Mouse (Mus musculus) heart, adult 8-10 months (tissue): ENCODE data around the gene Por. TPM values are rescaled to one million over a fixed set of nuclear protein-coding genes. Genes with fewer than 3 reads are reported as not detected.

Source experiments
- DNase-seq: peaks from one replicate; pipeline ENCODE4 v3.0.0; 2022; ENCODE audit warnings: low spot score
- total RNA-seq, 4 experiments: library from RNA; stranded (reverse); gene quantifications; 2 replicates each; pipeline ENCODE4 v1.2.4; 2022

Por gene
- total RNA-seq, 4 experiments from 2014 or later: 71.5 to 84.8 (median 75.1) TPM

DNA sequence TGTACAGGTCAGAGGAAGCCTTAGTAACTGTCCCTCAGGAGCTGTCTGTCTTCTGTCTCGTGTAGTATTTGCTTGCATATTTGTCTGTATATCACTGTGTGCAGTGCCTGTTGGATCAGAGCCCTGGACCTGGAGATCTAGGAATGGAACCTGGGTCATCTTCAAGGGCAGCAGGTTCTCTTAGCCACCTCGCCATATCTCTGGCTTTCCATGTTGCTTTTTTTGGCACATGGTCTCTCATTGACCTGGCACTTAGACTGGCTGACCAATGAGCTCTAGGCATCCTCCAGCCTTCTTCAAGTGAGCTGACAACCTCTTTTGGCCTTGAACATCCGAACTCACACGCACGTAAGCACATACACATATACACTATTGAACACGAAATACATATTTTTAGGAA, 32.4 kb downstream of the Por start:
- DNase-seq: no peak

DNA sequence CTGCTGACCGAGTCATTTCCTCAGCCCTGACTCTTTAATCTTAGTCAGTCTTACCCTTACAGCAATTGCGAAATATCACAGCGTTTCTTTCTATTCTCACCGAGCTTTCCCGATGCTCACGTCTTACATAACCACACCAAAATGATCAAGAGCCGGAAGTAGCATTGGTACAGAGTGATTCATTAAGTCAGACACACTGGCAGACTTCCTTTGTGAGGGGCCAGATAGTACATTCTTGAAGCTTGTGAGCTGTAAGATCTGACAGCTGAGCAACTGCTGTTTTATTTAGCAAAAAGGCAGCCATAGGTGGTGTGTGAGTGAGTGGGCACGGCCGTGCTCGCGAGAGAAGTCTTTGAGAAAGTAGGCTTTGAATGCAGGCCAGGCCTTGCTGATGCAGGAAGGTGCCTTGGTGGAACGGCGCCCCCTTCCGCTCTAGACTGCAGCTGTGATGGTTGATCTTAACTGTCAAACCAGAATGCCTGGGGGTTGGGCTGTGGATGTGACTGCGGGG, 32.9 kb downstream of the Por start:
- peak; percentile 67 for DNase-seq

- no peak for DNase-seq
Observed at GRCm38 (mm10) chr5:135703431-135703830, 33.6 kb downstream of the Por start.

- DNase-seq: no peak
Observed at GRCm38 (mm10) chr5:135705383-135705782, 35.5 kb downstream of the Por start.

DNA sequence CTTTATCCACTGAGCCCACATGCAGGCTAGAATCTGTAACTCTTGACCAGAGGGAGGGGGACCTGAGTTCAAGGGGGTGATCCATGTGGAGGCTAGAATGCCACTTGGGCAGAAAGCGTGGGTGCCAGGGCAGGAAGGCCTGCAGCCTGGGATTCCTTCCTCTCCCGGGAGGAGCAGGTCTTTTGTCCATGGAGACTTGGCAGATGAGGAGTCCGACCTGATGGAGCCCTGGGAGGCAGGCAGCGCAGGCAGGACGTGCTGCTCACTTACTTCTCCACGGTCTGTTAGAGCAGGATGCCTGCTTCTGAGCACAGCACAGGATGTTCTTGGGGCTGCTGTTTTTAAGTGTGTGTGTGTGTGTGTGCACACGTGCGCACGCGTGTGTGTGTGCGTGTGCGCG, 37.2 kb downstream of the Por start:
- no peak for DNase-seq

GRCm38 (mm10) chr5:135707855-135708254, 38.0 kb downstream of the Por start:
- peak; percentile 75 for DNase-seq

DNA sequence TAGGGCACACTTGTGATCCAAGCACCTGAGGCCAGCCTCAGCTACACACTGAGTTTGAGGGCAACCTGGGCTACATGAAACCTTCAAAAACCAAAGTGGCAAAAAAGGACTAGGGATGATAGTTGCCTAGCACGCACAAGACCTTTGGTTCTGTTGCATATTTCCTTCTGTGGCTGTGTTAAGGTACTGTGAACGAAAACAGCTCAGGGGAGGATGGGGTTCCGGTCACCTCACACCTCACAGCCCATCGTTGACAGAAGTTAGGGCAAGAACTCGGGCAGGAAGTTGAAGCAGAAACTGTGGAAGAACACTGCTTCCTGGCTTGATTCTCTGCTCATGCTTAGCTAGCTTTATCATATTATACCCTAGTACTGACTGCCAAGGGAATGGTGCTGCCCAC, 39.9 kb downstream of the Por start:
- no peak for DNase-seq

GRCm38 (mm10) chr5:135710599-135711214, 40.9 kb downstream of the Por start:
- DNase-seq: peak; percentile 61

DNA sequence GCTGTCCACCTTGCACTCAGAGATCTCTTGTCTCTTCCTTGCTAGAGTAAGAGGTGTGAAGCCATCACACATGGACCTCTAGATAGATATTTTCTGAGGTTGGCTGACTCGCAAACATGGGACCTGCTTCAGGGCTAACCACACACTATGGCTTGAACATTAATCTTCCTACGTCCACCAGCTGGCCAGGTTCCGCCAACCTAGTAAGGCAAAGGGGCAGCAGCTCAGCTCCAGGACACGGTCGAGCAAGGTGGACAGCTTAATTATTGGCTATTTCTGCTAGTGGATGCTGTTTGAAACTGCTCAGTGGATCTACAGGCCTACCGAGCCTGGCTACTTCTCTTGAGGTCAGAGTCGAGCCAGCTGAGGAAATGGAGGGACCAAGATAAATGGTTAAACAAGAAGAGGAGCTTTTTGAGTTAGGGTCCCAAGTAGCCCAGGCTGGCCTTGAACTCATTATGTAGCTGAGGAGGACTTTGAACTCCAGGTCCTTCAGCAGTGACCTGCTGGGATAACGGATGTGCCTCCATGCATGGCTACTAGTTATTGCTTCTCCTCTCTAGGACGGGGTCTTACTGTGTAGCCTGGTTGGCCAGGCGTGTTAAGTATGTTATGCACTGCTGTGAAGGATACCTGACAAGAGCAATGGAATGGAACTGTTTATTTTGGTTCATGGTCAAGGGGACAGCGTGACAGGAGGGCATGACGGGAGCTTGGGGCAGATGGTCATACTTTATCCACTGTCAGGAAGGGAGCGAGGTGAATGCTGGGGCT, 41.9 kb downstream of the Por start:
- DNase-seq: no peak

DNA sequence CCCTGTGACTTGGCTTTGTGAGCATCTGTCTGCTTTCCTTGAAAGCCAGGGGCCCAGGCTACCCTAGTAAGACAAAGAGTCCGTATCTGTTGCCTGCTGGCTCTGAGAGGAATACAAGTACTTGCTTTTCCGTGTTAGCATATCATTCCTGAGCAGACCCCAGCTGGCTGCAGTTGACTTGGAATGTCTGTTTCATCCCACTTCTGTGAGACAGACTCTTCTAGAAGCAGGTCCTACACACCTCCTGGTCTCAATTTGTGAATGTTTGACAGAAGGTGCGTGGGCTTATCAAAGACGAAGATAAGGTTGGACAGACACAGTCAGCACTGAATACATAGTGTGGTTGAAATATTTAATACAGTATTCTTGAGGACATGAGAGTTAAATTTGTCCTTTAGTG, 43.0 kb downstream of the Por start:
- DNase-seq: no peak

DNA sequence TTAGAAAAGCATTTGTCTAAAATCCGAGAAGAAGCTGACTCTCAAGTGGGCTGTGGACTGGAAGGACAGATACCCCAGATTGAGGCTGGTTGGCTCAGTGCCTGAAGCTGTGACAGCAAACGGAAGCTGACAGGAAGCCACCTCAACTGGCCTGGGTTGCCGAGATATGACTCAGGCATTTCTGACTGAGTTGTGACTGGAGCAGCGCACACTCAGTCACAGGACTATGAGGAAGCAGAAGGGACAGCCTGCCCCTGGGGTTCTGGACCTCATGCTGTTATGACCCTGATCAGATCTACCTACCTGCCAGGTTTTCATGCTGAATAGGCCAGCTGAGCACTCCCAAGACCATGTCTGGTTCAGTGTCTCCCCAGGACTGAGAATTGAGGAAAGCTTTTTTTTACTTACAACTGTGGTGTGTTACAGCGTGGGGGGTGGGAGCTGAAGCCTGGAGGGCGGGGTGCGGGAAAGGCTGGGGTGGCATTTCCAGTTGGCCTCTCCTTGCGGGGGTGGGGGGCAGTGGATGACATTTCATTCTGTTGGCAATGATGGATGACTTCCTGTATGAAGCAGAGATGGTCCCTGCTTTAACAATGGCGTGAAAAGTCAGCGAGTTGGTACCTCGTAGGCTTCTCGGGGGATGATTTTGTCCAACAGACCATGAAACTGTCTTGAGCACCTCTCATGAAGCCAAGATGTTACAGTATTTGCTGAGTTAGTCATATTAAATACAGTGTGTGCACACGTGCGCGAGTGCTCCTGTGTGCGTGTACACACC, 43.8 kb downstream of the Por start:
- DNase-seq: peak; percentile 83

- DNase-seq: no peak
Observed at GRCm38 (mm10) chr5:135715624-135716023, 45.8 kb downstream of the Por start.

GRCm38 (mm10) chr5:135719586-135720120, 49.8 kb downstream of the Por start:
- DNase-seq: no peak

DNA sequence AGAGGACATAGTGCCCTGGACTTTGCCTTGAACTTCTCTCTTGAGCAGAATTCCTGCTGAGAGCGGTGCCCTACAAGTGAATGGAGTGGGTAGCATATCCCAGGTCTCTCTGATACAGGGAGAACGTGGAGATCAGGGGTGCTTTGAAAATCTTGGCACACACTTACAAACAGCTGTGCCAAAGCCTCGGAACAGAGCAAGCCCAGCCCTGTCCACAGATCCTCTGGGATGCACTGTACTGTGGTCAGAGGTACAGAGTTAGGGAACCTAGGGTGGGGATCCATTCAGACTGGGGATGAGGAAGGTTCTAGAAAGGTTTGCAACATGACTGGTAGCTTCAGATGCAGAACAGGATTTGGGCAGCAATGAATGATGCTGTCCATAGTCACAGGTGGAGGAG, 50.3 kb downstream of the Por start:
- DNase-seq: no peak

DNA sequence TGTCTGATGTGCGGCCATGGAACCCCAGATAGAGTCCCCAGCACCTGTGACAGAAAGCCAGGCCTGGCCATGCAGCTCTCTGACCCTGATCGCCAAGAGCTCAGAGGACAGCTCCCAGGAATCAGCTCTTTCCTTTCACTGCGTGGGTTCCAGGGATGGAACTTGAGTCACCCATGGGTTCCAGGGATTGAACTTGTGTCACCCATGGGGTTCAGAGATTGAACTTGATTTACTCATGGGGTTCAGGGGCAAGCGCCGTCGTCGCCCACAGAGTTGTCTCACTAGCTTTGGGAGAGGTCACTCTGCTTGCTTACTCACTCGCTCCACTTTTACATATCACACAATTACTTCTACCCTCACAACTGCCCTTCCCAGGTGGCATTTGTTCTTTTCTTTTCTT, 51.2 kb downstream of the Por start:
- no peak for DNase-seq

GRCm38 (mm10) chr5:135722121-135722520, 52.3 kb downstream of the Por start:
- peak; percentile 80 for DNase-seq

- no peak for DNase-seq
Observed at GRCm38 (mm10) chr5:135723165-135723751, 53.4 kb downstream of the Por start.

DNA sequence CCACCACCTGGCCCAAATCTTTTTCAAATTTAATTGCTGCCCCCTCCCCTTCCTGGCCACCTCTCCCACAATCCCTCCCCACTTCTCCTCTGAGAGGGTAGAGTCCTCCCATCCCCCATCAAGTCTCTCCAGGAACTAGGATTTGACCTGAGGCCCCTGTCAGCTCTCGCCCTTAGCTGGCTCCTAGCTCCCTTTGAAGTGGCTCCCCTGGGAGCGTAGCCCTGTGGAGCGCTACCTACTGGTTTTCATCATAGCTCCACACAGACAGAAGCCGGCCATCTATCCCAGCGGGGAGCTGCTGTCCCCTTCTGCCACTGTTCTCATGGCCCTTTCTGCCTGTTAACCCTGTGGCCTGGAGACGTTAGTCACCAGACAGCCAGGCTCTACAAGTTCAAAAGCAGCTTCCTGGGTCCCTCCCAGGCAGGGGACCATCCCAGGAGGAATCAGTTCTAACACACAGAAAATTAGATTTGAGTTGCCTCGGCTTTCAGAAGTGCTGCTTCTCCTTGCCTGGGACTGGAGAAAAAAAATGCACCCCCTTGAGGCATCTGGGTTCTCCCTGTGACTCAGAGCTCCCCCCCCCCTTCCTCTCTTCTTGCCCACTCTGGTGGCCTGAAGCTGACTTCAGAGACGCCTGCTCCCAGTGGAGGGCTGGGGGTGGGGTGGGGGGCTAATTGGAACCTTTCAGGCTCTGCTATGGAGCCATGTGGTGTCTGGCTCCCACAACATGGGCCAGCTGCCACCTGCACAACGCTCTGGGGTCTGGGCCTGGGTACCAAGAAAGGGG, 54.9 kb downstream of the Por start:
- no peak for DNase-seq

DNA sequence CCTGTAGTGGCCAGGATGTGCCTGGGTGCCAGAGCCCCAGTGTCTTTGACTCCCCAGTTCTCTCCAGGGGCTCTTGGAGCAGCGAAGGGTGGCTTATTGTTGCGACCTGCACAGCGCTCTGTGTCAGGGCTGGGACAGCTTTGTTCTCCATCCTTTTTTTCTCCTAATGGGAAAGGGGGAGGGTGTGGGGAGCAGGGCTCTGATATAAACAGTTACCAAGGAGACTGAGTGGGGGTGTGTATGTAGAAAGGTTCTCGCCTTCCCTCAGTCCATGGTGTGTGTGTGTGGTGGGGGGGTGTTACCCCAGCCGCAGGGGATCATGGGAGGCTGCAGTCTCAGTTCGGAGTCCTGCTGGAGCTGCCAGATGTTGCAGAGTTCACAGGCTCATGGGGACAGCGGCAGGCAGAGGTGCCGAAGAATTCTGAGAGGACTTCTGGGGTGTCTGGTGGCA, 55.6 kb downstream of the Por start:
- DNase-seq: no peak

- DNase-seq: no peak
Observed at GRCm38 (mm10) chr5:135725991-135726390, 56.2 kb downstream of the Por start.
